9 mouse cellular contexts compared by ENCODE assay signal in the genomic region with DNA sequence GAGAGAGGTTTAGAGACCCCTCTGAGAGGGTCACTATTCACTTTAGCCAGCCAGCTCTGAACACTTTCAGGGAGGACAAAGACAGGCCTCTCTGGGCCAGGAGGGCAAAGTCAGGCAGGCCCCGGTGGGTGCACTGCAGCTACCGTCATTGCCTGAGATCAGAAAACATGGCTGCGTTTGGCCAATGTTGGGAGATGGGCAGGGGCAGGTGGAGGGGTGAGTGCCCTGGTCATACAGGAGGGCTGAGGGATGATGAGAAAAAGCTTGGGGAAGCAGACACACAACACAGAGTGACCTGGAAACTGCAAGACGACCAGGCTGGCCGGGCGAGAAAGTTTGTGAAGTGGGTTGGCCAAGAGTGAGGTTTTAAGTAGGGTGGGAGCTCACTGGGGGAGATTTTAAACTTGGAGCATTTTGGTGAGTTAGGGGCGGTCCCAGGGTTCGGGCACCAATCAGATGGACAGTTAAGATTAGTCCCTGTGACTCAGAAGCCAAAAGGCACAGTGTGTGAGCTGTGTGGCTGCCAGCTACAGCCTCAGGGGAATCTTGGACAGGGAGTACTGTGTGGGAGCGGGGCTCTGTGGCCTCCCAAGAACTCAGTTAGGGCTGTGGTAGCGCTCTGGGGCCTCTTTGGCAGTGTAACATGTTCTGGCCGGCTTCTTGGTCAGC. TPM values are rescaled to one million over a fixed set of nuclear protein-coding genes. Genes with fewer than 3 reads are reported as not detected.
A peak's percentile ranks its signal among the peaks of the same experiment; 100 is the strongest.
DNase-seq lines count a peak whose midpoint lies in the region; ATAC-seq and TF ChIP-seq lines count a peak whose summit lies in the region.
"Had no signal": no experiment of that assay in that cellular context is flagged by ENCODE, and none has a peak within 500 bp of the region (broad histone marks: within the 10 kb centered on the region; RNA-seq: fewer than 3 reads in every experiment).

No protein-coding gene starts in this region.

- no peaks in the 10 kb centered on the region for H3K9me3 ChIP-seq in embryonic facial prominence, embryonic 14.5 days (ENCODE audit: control insufficient read depth, low read length)
- H3K9me3 ChIP-seq in limb, embryonic 10.5 days (replicated peaks), result no peaks in the 10 kb centered on the region
- H3K9me3 ChIP-seq in midbrain, postnatal 0 days (ENCODE audit: low read length), result no peaks in the 10 kb centered on the region

- intact Hi-C loops in heart, postnatal 25 days (cut with DNase I), result loop anchor here (5.0 kb wide), 1 partner anchor 181 kb away; no protein-coding TSS in a partner anchor

- 44% methylated on average over 10 of the region's 11 CpGs for WGBS in embryonic facial prominence, embryonic 14.5 days
- 77% methylated on average over 11 of the region's 11 CpGs for WGBS in limb, embryonic 10.5 days
- WGBS in midbrain, postnatal 0 days, result 76% methylated on average over 11 of the region's 11 CpGs

- H3K4me1 ChIP-seq in embryonic facial prominence, embryonic 14.5 days (ENCODE audit: control insufficient read depth, insufficient read depth, low read length), result peaks cover 44% of the 10 kb centered on the region
- peaks cover 52% of the 10 kb centered on the region for H3K4me1 ChIP-seq in limb, embryonic 10.5 days
- no peaks in the 10 kb centered on the region for H3K4me1 ChIP-seq in midbrain, postnatal 0 days (ENCODE audit: insufficient read depth, low read length)

- H3K27me3 ChIP-seq in embryonic facial prominence, embryonic 14.5 days (replicated peaks; ENCODE audit: control insufficient read depth, insufficient read depth, low read length), result no peaks in the 10 kb centered on the region
- H3K27me3 ChIP-seq in limb, embryonic 10.5 days (ENCODE audit: low read depth, poor library complexity, severe bottlenecking), result no peaks in the 10 kb centered on the region
- H3K27me3 ChIP-seq in midbrain, postnatal 0 days (ENCODE audit: insufficient read depth, low read length), result no peaks in the 10 kb centered on the region

- no peak overlapping the region for H3K4me2 ChIP-seq in embryonic facial prominence, embryonic 14.5 days (ENCODE audit: low read depth, low read length)
- no peak overlapping the region for H3K4me2 ChIP-seq in midbrain, postnatal 0 days (ENCODE audit: low read depth, low read length, poor library complexity, severe bottlenecking)

- H3K9ac ChIP-seq in embryonic facial prominence, embryonic 14.5 days (ENCODE audit: low read depth, low read length), result peak overlapping the region; percentile 53
- no peak overlapping the region for H3K9ac ChIP-seq in midbrain, postnatal 0 days (replicated peaks; ENCODE audit: low read length, poor library complexity, severe bottlenecking)

- DNase-seq in right cerebral cortex, adult 18-20 months, result peak; percentile 36
- DNase-seq in right cerebral cortex, adult 2 months (ENCODE audit: low spot score in 2 of 2), result no peak
- peak; percentile 93 for DNase-seq in embryonic facial prominence, embryonic 14.5 days (ENCODE audit: low spot score)
- peak; percentile 89 for DNase-seq in heart, postnatal 25 days (ENCODE audit: low spot score)
- DNase-seq in limb, embryonic 10.5 days (ENCODE audit: low spot score), result no peak
- peak; percentile 64 for DNase-seq in midbrain, postnatal 0 days (ENCODE audit: low spot score)
- DNase-seq in yolk sac, embryonic 10.5 days (ENCODE audit: low spot score), result no peak

- H3K36me3 ChIP-seq in embryonic facial prominence, embryonic 14.5 days (ENCODE audit: control insufficient read depth, insufficient read depth, low read length), result no peaks in the 10 kb centered on the region
- no peaks in the 10 kb centered on the region for H3K36me3 ChIP-seq in limb, embryonic 10.5 days
- no peaks in the 10 kb centered on the region for H3K36me3 ChIP-seq in midbrain, postnatal 0 days (ENCODE audit: insufficient read depth, low read length)

- no peak for TF ChIP-seq CTCF in midbrain, postnatal 0 days (IDR thresholded peaks at IDR 0.05)

- peak overlapping the region; percentile 99 for H3K27ac ChIP-seq in embryonic facial prominence, embryonic 14.5 days (replicated peaks; ENCODE audit: low read depth, low read length)
- H3K27ac ChIP-seq in limb, embryonic 10.5 days, result peak overlapping the region; percentile 86
- H3K27ac ChIP-seq in midbrain, postnatal 0 days (ENCODE audit: low read depth, low read length), result peak overlapping the region; percentile 62

- no peak overlapping the region for H3K4me3 ChIP-seq in embryonic facial prominence, embryonic 14.5 days (ENCODE audit: low read depth, low read length)
- no peak overlapping the region for H3K4me3 ChIP-seq in limb, embryonic 10.5 days
- H3K4me3 ChIP-seq in midbrain, postnatal 0 days (ENCODE audit: low read depth, low read length), result no peak overlapping the region
- H3K4me3 ChIP-seq: megakaryocyte, embryonic 14.5 days had no signal

- ATAC-seq in embryonic facial prominence, embryonic 14.5 days (ENCODE audit: low read depth), result peak; percentile 73
- ATAC-seq in midbrain, postnatal 0 days (ENCODE audit: low FRiP score), result peak; percentile 61
- ATAC-seq in monocyte, adult 5-6 weeks (replicated peaks; ENCODE audit: insufficient number of reproducible peaks, low FRiP score, low TSS enrichment, poor library complexity, severe bottlenecking), result no peak

RNA-seq across cellular contexts. Expression of gene Apol6, which starts 8.1 kb away (rescaled TPM):
- polyA plus RNA-seq in embryonic facial prominence, embryonic 14.5 days (2014; fragmentation: Nextera tagmentation; extraction: Ambion mirVana), result 0.21 TPM in 2 replicates
- total RNA-seq in heart, postnatal 25 days (2021), result under 1 TPM; 0.67 to 0.86 TPM
- 0.14 TPM in 1 of 2 replicates, not detected in the other for polyA plus RNA-seq in limb, embryonic 10.5 days (2016; fragmentation: Nextera tagmentation; extraction: Ambion mirVana)
- total RNA-seq in midbrain, postnatal 0 days (2014; rRNA removed), result 0.14 and 0.16 TPM in 2 replicates
- polyA plus RNA-seq in midbrain, postnatal 0 days (2015; fragmentation: Nextera tagmentation; extraction: Ambion mirVana), result 0.15 and 0.16 TPM in 2 replicates
- not detected in 3 replicates for total RNA-seq in monocyte, adult 5-6 weeks (2017)

RNA-seq across cellular contexts. Expression of gene Mb, which starts 14.0 kb away (rescaled TPM):
- polyA plus RNA-seq in embryonic facial prominence, embryonic 14.5 days (2014; fragmentation: Nextera tagmentation; extraction: Ambion mirVana), result 12.9 and 13.9 TPM in 2 replicates
- over 10,000 TPM; 17,245 to 18,320 TPM for total RNA-seq in heart, postnatal 25 days (2021)
- polyA plus RNA-seq in limb, embryonic 10.5 days (2016; fragmentation: Nextera tagmentation; extraction: Ambion mirVana), result 0.44 and 0.60 TPM in 2 replicates
- total RNA-seq in midbrain, postnatal 0 days (2014; rRNA removed), result 0.66 TPM in 1 of 2 replicates, not detected in the other
- polyA plus RNA-seq in midbrain, postnatal 0 days (2015; fragmentation: Nextera tagmentation; extraction: Ambion mirVana), result 0.53 and 0.69 TPM in 2 replicates
- not detected in 3 replicates for total RNA-seq in monocyte, adult 5-6 weeks (2017)

Comparison
In these comparisons a context has a peak if more than half of its experiments do, and no peak if none do; other contexts are left out.
1. DNase-seq: peak in right cerebral cortex, adult 18-20 months (single experiment), embryonic facial prominence, embryonic 14.5 days (single experiment), heart, postnatal 25 days (single experiment) and midbrain, postnatal 0 days (single experiment); none in right cerebral cortex, adult 2 months (0 of 2), limb, embryonic 10.5 days (single experiment) and yolk sac, embryonic 10.5 days (single experiment).
2. RNA of gene Mb, which starts 14.0 kb away (total RNA-seq): 17,245 to 18,320 TPM in heart, postnatal 25 days; 0.66 TPM in midbrain, postnatal 0 days and not detected in monocyte, adult 5-6 weeks; every median in the first group is over 1,000 times any median in the second.
3. Peak in every context shown above with its lines, with median percentiles within 50 percentile points of each other: H3K27ac ChIP-seq.